In genomic region chr3:153296375-153297068, GRCm38 (mm10) we compare ENCODE assay signal across 11 mouse cellular contexts.
A peak's percentile ranks its signal among the peaks of the same experiment; 100 is the strongest.
DNase-seq lines count a peak whose midpoint lies in the region; ATAC-seq and TF ChIP-seq lines count a peak whose summit lies in the region.
"Had no signal": no experiment of that assay in that cellular context is flagged by ENCODE, and none has a peak within 500 bp of the region (broad histone marks: within the 10 kb centered on the region; RNA-seq: fewer than 3 reads in every experiment).

No protein-coding gene starts in this region.

- no peak overlapping the region for H3K9ac ChIP-seq in intestine, embryonic 15.5 days
- H3K9ac ChIP-seq in intestine, postnatal 0 days (ENCODE audit: low read depth, low read length): no peak overlapping the region
- no peak overlapping the region for H3K9ac ChIP-seq in forebrain, postnatal 0 days
- H3K9ac ChIP-seq: liver, embryonic 14.5 days had no signal

- 51% methylated on average over 22 of the region's 22 CpGs for WGBS in intestine, embryonic 15.5 days
- 59% methylated on average over 22 of the region's 22 CpGs for WGBS in intestine, postnatal 0 days
- 23% methylated on average over 22 of the region's 22 CpGs for WGBS in forebrain, postnatal 0 days

- no peaks in the 10 kb centered on the region for H3K27me3 ChIP-seq in intestine, embryonic 15.5 days (replicated peaks)
- no peaks in the 10 kb centered on the region for H3K27me3 ChIP-seq in intestine, postnatal 0 days (replicated peaks; ENCODE audit: control insufficient read depth, insufficient read depth, low read length)
- no peaks in the 10 kb centered on the region for H3K27me3 ChIP-seq in forebrain, postnatal 0 days (ENCODE audit: insufficient read depth, low read length)

- H3K4me1 ChIP-seq in intestine, embryonic 15.5 days (replicated peaks): no peaks in the 10 kb centered on the region
- no peaks in the 10 kb centered on the region for H3K4me1 ChIP-seq in intestine, postnatal 0 days (replicated peaks; ENCODE audit: control insufficient read depth, insufficient read depth, low read length)
- no peaks in the 10 kb centered on the region for H3K4me1 ChIP-seq in forebrain, postnatal 0 days (ENCODE audit: insufficient read depth)

- no peak overlapping the region for H3K4me3 ChIP-seq in intestine, embryonic 15.5 days (replicated peaks)
- H3K4me3 ChIP-seq in intestine, postnatal 0 days (ENCODE audit: low read depth, low read length): no peak overlapping the region
- no peak overlapping the region for H3K4me3 ChIP-seq in forebrain, postnatal 0 days (ENCODE audit: low read depth, low read length)

- H3K27ac ChIP-seq in intestine, embryonic 15.5 days: no peak overlapping the region
- H3K27ac ChIP-seq in intestine, postnatal 0 days (ENCODE audit: low read depth, low read length): no peak overlapping the region
- no peak overlapping the region for H3K27ac ChIP-seq in forebrain, postnatal 0 days (ENCODE audit: low read depth, low read length)
- H3K27ac ChIP-seq: liver, embryonic 14.5 days had no signal

- TF ChIP-seq POLR2A in brain, embryonic 14.5 days (IDR thresholded peaks at IDR 0.05; ENCODE audit: borderline replicate concordance, extremely low read depth, insufficient read depth, insufficient read length, poor library complexity, severe bottlenecking): no peak

- TF ChIP-seq CTCF in intestine, postnatal 0 days (IDR thresholded peaks at IDR 0.05; ENCODE audit: low read depth): no peak
- no peak for TF ChIP-seq CTCF in brain, embryonic 14.5 days (IDR thresholded peaks at IDR 0.05; ENCODE audit: borderline replicate concordance, extremely low read depth, insufficient read depth, insufficient read length)
- no peak for TF ChIP-seq CTCF in forebrain, postnatal 0 days (IDR thresholded peaks at IDR 0.05; ENCODE audit: low read depth)

- no peaks in the 10 kb centered on the region for H3K36me3 ChIP-seq in intestine, embryonic 15.5 days
- H3K36me3 ChIP-seq in intestine, postnatal 0 days (ENCODE audit: control insufficient read depth, insufficient read depth): no peaks in the 10 kb centered on the region
- H3K36me3 ChIP-seq in forebrain, postnatal 0 days (ENCODE audit: insufficient read depth): no peaks in the 10 kb centered on the region

- no peaks in the 10 kb centered on the region for H3K9me3 ChIP-seq in intestine, embryonic 15.5 days
- H3K9me3 ChIP-seq in intestine, postnatal 0 days (ENCODE audit: control insufficient read depth): no peaks in the 10 kb centered on the region
- no peaks in the 10 kb centered on the region for H3K9me3 ChIP-seq in forebrain, postnatal 0 days (ENCODE audit: low read length)

- peak overlapping the region; percentile 17; the same call in 1 of the 2 replicates for H3K4me2 ChIP-seq in intestine, embryonic 15.5 days (replicated peaks)
- H3K4me2 ChIP-seq in intestine, postnatal 0 days (replicated peaks; ENCODE audit: low read depth): no peak overlapping the region
- no peak overlapping the region for H3K4me2 ChIP-seq in forebrain, postnatal 0 days (ENCODE audit: low read depth)

- DNase-seq in brain, embryonic 14.5 days (ENCODE audit: low read depth): peak; percentile 88
- DNase-seq in forebrain, postnatal 0 days: peak; percentile 45
- peak; percentile 14 for DNase-seq in lung, postnatal 25 days (ENCODE audit: low spot score)
- DNase-seq in urinary bladder, postnatal 25 days (ENCODE audit: low spot score): no peak
- no peak for DNase-seq in spleen, adult 18-20 months
- DNase-seq in thymus, postnatal 14 days: no peak
- DNase-seq: cerebellum, postnatal 36 days had no signal

- ATAC-seq in intestine, embryonic 15.5 days: peak; percentile 51; the same call in 1 of the 2 replicates
- ATAC-seq in intestine, postnatal 0 days: no peak
- ATAC-seq in forebrain, postnatal 0 days: peak; percentile 54; the same call in 1 of the 2 replicates
- ATAC-seq: activated CD4-positive, CD25-positive, alpha-beta regulatory T cell, adult 4 months had no signal

Comparison
In these comparisons a context has a peak if more than half of its experiments do, and no peak if none do; other contexts are left out.
1. DNase-seq: peak in brain, embryonic 14.5 days (single experiment), forebrain, postnatal 0 days (single experiment) and lung, postnatal 25 days (single experiment); none in urinary bladder, postnatal 25 days (single experiment), spleen, adult 18-20 months (0 of 2) and thymus, postnatal 14 days (single experiment).